Mouse (Mus musculus) T-helper 17 cell (primary cell): Measurements from ENCODE around the gene Il17rd.

Source experiments
- in situ Hi-C, 2 experiments: fragments of 300-600 bp; cut with MboI, MseI; formaldehyde crosslinking; loops; 1 replicate in 1 of 2; 2 replicates in 1 of 2; pipeline ENCODE4 v1.15.1; 2025; ENCODE audit warnings: high pct_unique_total_duplicates in 2 of 2

The Il17rd gene

GRCm38 (mm10) chr14:27141486-27141885 is 102.7 kb downstream of the Il17rd start:
- in situ Hi-C loops = no loop called here

GRCm38 (mm10) chr14:27142680-27143079 is 103.9 kb downstream of the Il17rd start:
- in situ Hi-C loops = no loop called here

GRCm38 (mm10) chr14:27145171-27146045 is 106.7 kb downstream of the Il17rd start:
- in situ Hi-C loops = no loop called here

GRCm38 (mm10) chr14:27147726-27148125 is 109.0 kb downstream of the Il17rd start:
- in situ Hi-C loops = no loop called here

- in situ Hi-C loops = no loop called here
Observed at GRCm38 (mm10) chr14:27149401-27149800, 110.7 kb downstream of the Il17rd start.

GRCm38 (mm10) chr14:27150011-27150640 is 111.4 kb downstream of the Il17rd start:
- in situ Hi-C loops = loop anchor here in 1 of 2 experiments (25.0 kb wide), 1 partner anchor 587 kb away; no protein-coding TSS in a partner anchor

GRCm38 (mm10) chr14:27151432-27151831 is 112.7 kb downstream of the Il17rd start:
- in situ Hi-C loops = loop anchor here in 1 of 2 experiments (25.0 kb wide), 1 partner anchor 586 kb away; no protein-coding TSS in a partner anchor

- in situ Hi-C loops = loop anchor here in 1 of 2 experiments (25.0 kb wide), 1 partner anchor 582 kb away; no protein-coding TSS in a partner anchor
Observed at GRCm38 (mm10) chr14:27155088-27155487, 116.3 kb downstream of the Il17rd start.

- in situ Hi-C loops = loop anchor here in 1 of 2 experiments (25.0 kb wide), 1 partner anchor 581 kb away; no protein-coding TSS in a partner anchor
Observed at GRCm38 (mm10) chr14:27156032-27156431, 117.3 kb downstream of the Il17rd start.
